Mouse (Mus musculus) forebrain, postnatal 0 days (tissue): ENCODE measurements around the gene Ptprr. TPM values are rescaled to one million over a fixed set of nuclear protein-coding genes. Genes with fewer than 3 reads are reported as not detected.

Experiments
- ATAC-seq: fragments of 200-750 bp; cut with Nextera tagmentation; 2 replicates; pipeline ENCODE4 v1.8.0; 2017; ENCODE audit warnings: mild to moderate bottlenecking, moderate library complexity
- DNase-seq: peaks from one replicate; pipeline ENCODE4 v3.0.0-alpha.2; 2015
- H3K27ac ChIP-seq: fragments of 300-500 bp; sonication (generic); 2 replicates; pipeline ENCODE4 v1.5.1; 2014; ENCODE audit warnings: low read depth, mild to moderate bottlenecking, antibody characterized with exemption, low read length, moderate library complexity, mixed read lengths
- H3K27me3 ChIP-seq: fragments of 300-500 bp; sonication (generic); 2 replicates; pipeline ENCODE4 v1.6.1; 2014; ENCODE audit warnings: mild to moderate bottlenecking, low read length, mixed read lengths; ENCODE audit not compliant: insufficient read depth
- H3K36me3 ChIP-seq: fragments of 300-500 bp; sonication (generic); 2 replicates; pipeline ENCODE4 v1.6.1; 2014; ENCODE audit warnings: mild to moderate bottlenecking, moderate library complexity; ENCODE audit not compliant: insufficient read depth
- H3K4me1 ChIP-seq: fragments of 300-500 bp; sonication (generic); 2 replicates; pipeline ENCODE4 v1.6.1; 2014; ENCODE audit warnings: antibody characterized with exemption; ENCODE audit not compliant: insufficient read depth
- H3K4me2 ChIP-seq: fragments of 300-500 bp; sonication (generic); 2 replicates; pipeline ENCODE4 v1.6.1; 2014; ENCODE audit warnings: low read depth, mild to moderate bottlenecking, moderate library complexity
- H3K4me3 ChIP-seq: fragments of 300-500 bp; sonication (generic); 2 replicates; pipeline ENCODE4 v1.5.1; 2014; ENCODE audit warnings: low read depth, low read length, mixed read lengths
- H3K9ac ChIP-seq: fragments of 300-500 bp; sonication (generic); 2 replicates; pipeline ENCODE4 v1.6.1; 2014; ENCODE audit warnings: mild to moderate bottlenecking
- H3K9me3 ChIP-seq: fragments of 300-500 bp; sonication (generic); 2 replicates; pipeline ENCODE4 v1.6.1; 2016; ENCODE audit warnings: low read length
- CTCF ChIP-seq: sonication (generic); IDR thresholded peaks from 2 replicates; pipeline ENCODE4 v1.5.1; 2016; ENCODE audit warnings: antibody characterized with exemption, control low read depth, low read depth
- WGBS: fragments of 180-500 bp; shearing (Covaris S2); extraction: QIAGEN DNeasy Blood & Tissue Kit; methylation state at CpG from one replicate; pipeline ENCODE4 v1.1.7; 2014; 5-methylcytosine and 5-hydroxymethylcytosine counted together
- polyA plus RNA-seq: library from polyadenylated mRNA; unstranded; fragments of >200 nt; fragmentation: Nextera tagmentation; extraction: Ambion mirVana; gene quantifications from 2 replicates; pipeline ENCODE4 v1.2.1, GENCODE M21; 2015
- total RNA-seq: library from RNA; depleted of rRNA; stranded (reverse); fragments of >200 nt; gene quantifications from 2 replicates; pipeline ENCODE4 v1.2.3, GENCODE M21; 2014; rRNA removed

Ptprr gene
- total RNA-seq (19.3 and 19.6 TPM in 2 replicates), polyA plus RNA-seq (17.2 and 21.3 TPM in 2 replicates)

- WGBS, result under 1% methylated on average over 19 of the region's 19 CpGs
- DNase-seq, result peak; percentile 93
- ATAC-seq, result peak; percentile 96
Measured at GRCm38 (mm10) chr10:116017845-116018479, at the start of gene Ptprr. Gene Ptprr, plus strand, starts transcription at chr10:116018213.

GRCm38 (mm10) chr10:115976345-115976744, 41.7 kb upstream of the Ptprr start:
- 38% methylated on average over 7 of the region's 7 CpGs for WGBS
- Histone ChIP-seq H3K4me2 (no peak overlapping the region), H3K27me3 (no peaks in the 10 kb centered on the region), H3K9ac (no peak overlapping the region), H3K4me1 (no peaks in the 10 kb centered on the region), H3K27ac (no peak overlapping the region), H3K4me3 (no peak overlapping the region), H3K36me3 (no peaks in the 10 kb centered on the region), H3K9me3 (no peaks in the 10 kb centered on the region)
- ATAC-seq, result peak; percentile 74; the same call in 1 of the 2 replicates
- DNase-seq, result peak; percentile 26
- no peak for TF ChIP-seq CTCF

More at GRCm38 (mm10) chr10:116017845-116018479, at the start of gene Ptprr:
- Histone ChIP-seq H3K36me3 (no peaks in the 10 kb centered on the region), H3K9me3 (no peaks in the 10 kb centered on the region), H3K27ac (peak within 1 kb of the TSS; percentile 87), H3K9ac (peak within 1 kb of the TSS; percentile 72), H3K4me1 (no peaks in the 10 kb centered on the region), H3K4me3 (peak within 1 kb of the TSS; percentile 63), H3K27me3 (no peaks in the 10 kb centered on the region), H3K4me2 (peak within 1 kb of the TSS; percentile 75)
- TF ChIP-seq CTCF, result peak; percentile 70

GRCm38 (mm10) chr10:115978992-115979391, 39.0 kb upstream of the Ptprr start:
- H3K4me1 ChIP-seq, result no peaks in the 10 kb centered on the region
- 59% methylated on average over 7 of the region's 7 CpGs for WGBS
- H3K27ac ChIP-seq, result no peak overlapping the region
- H3K36me3 ChIP-seq, result no peaks in the 10 kb centered on the region
- H3K4me2 ChIP-seq, result no peak overlapping the region
- no peak for ATAC-seq
- DNase-seq, result no peak
- no peaks in the 10 kb centered on the region for H3K27me3 ChIP-seq
- no peak for TF ChIP-seq CTCF
- no peaks in the 10 kb centered on the region for H3K9me3 ChIP-seq
- no peak overlapping the region for H3K9ac ChIP-seq
- H3K4me3 ChIP-seq, result no peak overlapping the region

GRCm38 (mm10) chr10:115980018-115980417, 38.0 kb upstream of the Ptprr start:
- ATAC-seq, result no peak
- Histone ChIP-seq H3K4me1 (no peaks in the 10 kb centered on the region), H3K27ac (no peak overlapping the region), H3K9me3 (no peaks in the 10 kb centered on the region), H3K4me3 (no peak overlapping the region), H3K36me3 (no peaks in the 10 kb centered on the region), H3K27me3 (no peaks in the 10 kb centered on the region), H3K9ac (no peak overlapping the region), H3K4me2 (no peak overlapping the region)
- 87% methylated on average over 2 of the region's 2 CpGs for WGBS
- no peak for DNase-seq
- TF ChIP-seq CTCF, result no peak

GRCm38 (mm10) chr10:115984308-115984707, 33.7 kb upstream of the Ptprr start:
- Histone ChIP-seq H3K4me1 (no peaks in the 10 kb centered on the region), H3K27ac (no peak overlapping the region), H3K27me3 (no peaks in the 10 kb centered on the region), H3K36me3 (no peaks in the 10 kb centered on the region), H3K4me3 (no peak overlapping the region), H3K9ac (no peak overlapping the region), H3K4me2 (no peak overlapping the region), H3K9me3 (no peaks in the 10 kb centered on the region)
- TF ChIP-seq CTCF, result no peak
- no peak for DNase-seq
- no peak for ATAC-seq
- 62% methylated on average over 6 of the region's 6 CpGs for WGBS

GRCm38 (mm10) chr10:116001838-116002237, 16.2 kb upstream of the Ptprr start:
- no peak overlapping the region for H3K27ac ChIP-seq
- no peak overlapping the region for H3K4me3 ChIP-seq
- H3K9ac ChIP-seq, result no peak overlapping the region
- H3K36me3 ChIP-seq, result no peaks in the 10 kb centered on the region
- 67% methylated on average over 8 of the region's 8 CpGs for WGBS
- DNase-seq (no peak), ATAC-seq (no peak)
- TF ChIP-seq CTCF, result no peak
- no peaks in the 10 kb centered on the region for H3K9me3 ChIP-seq
- H3K27me3 ChIP-seq, result no peaks in the 10 kb centered on the region
- no peaks in the 10 kb centered on the region for H3K4me1 ChIP-seq
- H3K4me2 ChIP-seq, result no peak overlapping the region

- 37% methylated on average over 6 of the region's 6 CpGs for whole genome bisulfite sequencing
- ATAC-seq, result no peak
Measured at GRCm38 (mm10) chr10:116006675-116007074, 11.3 kb upstream of the Ptprr start.

More at GRCm38 (mm10) chr10:116006675-116007074, 11.3 kb upstream of the Ptprr start:
- H3K9me3 ChIP-seq, result no peaks in the 10 kb centered on the region
- no peak for TF ChIP-seq CTCF
- H3K27me3 ChIP-seq, result no peaks in the 10 kb centered on the region
- H3K4me3 ChIP-seq, result no peak overlapping the region
- H3K27ac ChIP-seq, result no peak overlapping the region
- H3K4me2 ChIP-seq, result no peak overlapping the region
- H3K36me3 ChIP-seq, result no peaks in the 10 kb centered on the region
- H3K9ac ChIP-seq, result no peak overlapping the region
- no peak for DNase-seq
- no peaks in the 10 kb centered on the region for H3K4me1 ChIP-seq
